Mouse (Mus musculus): ENCODE results near the gene Tnks2. TPM values are rescaled to one million over a fixed set of nuclear protein-coding genes. Genes with fewer than 3 reads are reported as not detected.

The Tnks2 gene
- total RNA-seq, 2 experiments from 2014 or later: 104 to 130 TPM

- DNase-seq (ENCODE audit: low spot score): no peak
Measured at GRCm38 (mm10) chr19:36896791-36897569, 62.9 kb downstream of the Tnks2 start.

GRCm38 (mm10) chr19:36897778-36898177 lies 63.7 kb downstream of the Tnks2 start:
- DNase-seq (ENCODE audit: low spot score): no peak

GRCm38 (mm10) chr19:36903377-36903776 lies 69.3 kb downstream of the Tnks2 start:
- no peak for DNase-seq (ENCODE audit: low spot score)

GRCm38 (mm10) chr19:36904211-36905007 lies 70.4 kb downstream of the Tnks2 start:
- no peak for DNase-seq (ENCODE audit: low spot score)

- DNase-seq (ENCODE audit: low spot score): no peak
Measured at GRCm38 (mm10) chr19:36909150-36909549, 75.1 kb downstream of the Tnks2 start.

GRCm38 (mm10) chr19:36909676-36910292 lies 75.8 kb downstream of the Tnks2 start:
- DNase-seq (ENCODE audit: low spot score): peak; percentile 59

GRCm38 (mm10) chr19:36910424-36911045 lies 76.5 kb downstream of the Tnks2 start:
- no peak for DNase-seq (ENCODE audit: low spot score)

- DNase-seq (ENCODE audit: low spot score): no peak
Measured at GRCm38 (mm10) chr19:36913064-36913463, 79.0 kb downstream of the Tnks2 start.

- DNase-seq (ENCODE audit: low spot score): no peak
Measured at GRCm38 (mm10) chr19:36916206-36916605, 82.2 kb downstream of the Tnks2 start.

GRCm38 (mm10) chr19:36916876-36917389 lies 82.9 kb downstream of the Tnks2 start:
- no peak for DNase-seq (ENCODE audit: low spot score)

GRCm38 (mm10) chr19:36918441-36919301 lies 84.6 kb downstream of the Tnks2 start:
- peak; percentile 85 for DNase-seq (ENCODE audit: low spot score)

GRCm38 (mm10) chr19:36919466-36919865 lies 85.4 kb downstream of the Tnks2 start, which contains the start of gene Fgfbp3:
TSS of gene Fgfbp3 (minus strand) at chr19:36919615.
- DNase-seq (ENCODE audit: low spot score): no peak

GRCm38 (mm10) chr19:36922015-36922414 lies 88.0 kb downstream of the Tnks2 start:
- peak; percentile 40 for DNase-seq (ENCODE audit: low spot score)

GRCm38 (mm10) chr19:36922936-36923335 lies 88.9 kb downstream of the Tnks2 start:
- no peak for DNase-seq (ENCODE audit: low spot score)

- DNase-seq (ENCODE audit: low spot score): peak; percentile 86
Measured at GRCm38 (mm10) chr19:36925671-36926552, 91.9 kb downstream of the Tnks2 start, which contains the start of gene Btaf1. TSS of gene Btaf1 (plus strand) at chr19:36926079.

GRCm38 (mm10) chr19:36926553-36927236 lies 92.7 kb downstream of the Tnks2 start:
- no peak for DNase-seq (ENCODE audit: low spot score)

GRCm38 (mm10) chr19:36927800-36928361 lies 93.8 kb downstream of the Tnks2 start:
- DNase-seq (ENCODE audit: low spot score): no peak

- no peak for DNase-seq (ENCODE audit: low spot score)
Measured at GRCm38 (mm10) chr19:36929816-36930215, 95.8 kb downstream of the Tnks2 start.
